Comparison of ENCODE assay signal across 17 mouse cellular contexts in the genomic region with DNA sequence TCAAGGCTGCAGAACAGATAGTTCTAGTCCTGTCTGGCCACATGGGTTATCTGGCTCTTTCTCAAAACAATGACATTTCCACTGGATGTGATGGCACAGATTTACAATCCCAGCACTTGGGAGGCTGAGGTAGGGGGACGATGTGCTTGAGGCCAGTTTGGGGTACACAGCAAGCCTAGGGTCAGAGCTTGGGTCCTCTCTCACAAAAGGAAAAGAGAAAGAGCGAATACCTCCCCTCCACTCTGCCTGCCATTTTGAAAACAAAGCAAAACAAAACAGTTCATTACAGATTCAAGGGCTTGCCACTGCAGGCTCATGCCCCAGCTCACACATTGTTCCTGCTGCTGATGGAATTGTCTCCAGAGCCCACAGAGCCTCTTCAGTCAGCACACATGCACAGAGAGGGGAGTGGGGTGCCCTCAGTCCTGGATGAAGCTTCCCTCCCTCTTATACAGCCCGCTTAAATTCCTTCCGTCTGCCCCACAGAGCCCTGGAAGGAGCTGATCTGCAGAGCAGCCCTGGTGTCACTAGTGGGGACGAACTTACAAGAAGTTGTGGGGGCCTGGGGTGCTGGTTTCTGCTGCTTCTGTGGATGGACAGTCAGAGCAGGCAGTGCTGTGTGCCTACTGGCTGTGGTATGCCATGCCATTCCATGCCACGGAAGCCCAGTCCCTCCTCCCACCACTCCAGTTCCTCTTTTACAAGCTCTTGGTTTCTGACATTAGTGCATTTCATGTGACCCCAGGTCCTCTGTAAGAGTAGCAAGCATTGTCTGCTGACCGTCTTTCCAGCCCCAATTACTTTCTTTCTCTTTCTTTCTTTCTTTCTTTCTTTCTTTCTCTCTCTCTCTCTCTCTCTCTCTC. TPM values are rescaled to one million over a fixed set of nuclear protein-coding genes. Genes with fewer than 3 reads are reported as not detected.
DNase-seq lines count a peak whose midpoint lies in the region; ATAC-seq and TF ChIP-seq lines count a peak whose summit lies in the region.
"Had no signal": no experiment of that assay in that cellular context is flagged by ENCODE, and none has a peak within 500 bp of the region (broad histone marks: within the 10 kb centered on the region; RNA-seq: fewer than 3 reads in every experiment).

No protein-coding gene starts in this region.

- no peaks in the 10 kb centered on the region for H3K9me3 ChIP-seq in forebrain, postnatal 0 days (ENCODE audit: low read length)
- H3K9me3 ChIP-seq in midbrain, embryonic 12.5 days: 0 out of 2 replicates have a peak, but pooled peaks cover 2% of the 10 kb centered on the region
- no peaks in the 10 kb centered on the region for H3K9me3 ChIP-seq in lung, postnatal 0 days (ENCODE audit: low read length)
- H3K9me3 ChIP-seq: heart, embryonic 12.5 days had no signal

- no peak for TF ChIP-seq EP300 in lung, postnatal 0 days (IDR thresholded peaks at IDR 0.05)

- no peak overlapping the region for H3K9ac ChIP-seq in forebrain, postnatal 0 days
- H3K9ac ChIP-seq in midbrain, embryonic 12.5 days (replicated peaks): no peak overlapping the region; the same call in 1 of the 2 replicates
- H3K9ac ChIP-seq in lung, postnatal 0 days (replicated peaks; ENCODE audit: low read depth): no peak overlapping the region
- H3K9ac ChIP-seq: heart, embryonic 12.5 days; liver, embryonic 14.5 days had no signal

- TF ChIP-seq POLR2A in brain, embryonic 14.5 days (IDR thresholded peaks at IDR 0.05; ENCODE audit: borderline replicate concordance, extremely low read depth, insufficient read depth, insufficient read length, poor library complexity, severe bottlenecking): no peak
- no peak for TF ChIP-seq POLR2A in kidney, adult 2 months (IDR thresholded peaks at IDR 0.05; ENCODE audit: low read depth, low read length)

- peak; percentile 75 for DNase-seq in brain, embryonic 14.5 days (ENCODE audit: low read depth)
- DNase-seq in embryo, embryonic 10.5 days (ENCODE audit: low spot score): peak; percentile 57
- no peak for DNase-seq in forebrain, postnatal 0 days
- DNase-seq in lung, postnatal 0 days (ENCODE audit: low spot score): no peak
- DNase-seq in cerebellum, adult 18-20 months: no peak
- DNase-seq in layer of hippocampus, postnatal 36 days: no peak
- DNase-seq in kidney, adult 2 months: no peak
- DNase-seq: cerebellum, postnatal 25 days; layer of hippocampus, adult 9-11 months; left cerebral cortex, postnatal 4 days had no signal

- H3K27me3 ChIP-seq in forebrain, postnatal 0 days (ENCODE audit: insufficient read depth, low read length): no peaks in the 10 kb centered on the region
- H3K27me3 ChIP-seq in midbrain, embryonic 12.5 days: no peaks in the 10 kb centered on the region
- H3K27me3 ChIP-seq in lung, postnatal 0 days (replicated peaks; ENCODE audit: insufficient read depth, low read length): no peaks in the 10 kb centered on the region
- H3K27me3 ChIP-seq in kidney, adult 2 months (replicated peaks; ENCODE audit: control insufficient read depth, insufficient read depth, low read length): no peaks in the 10 kb centered on the region

- no peak overlapping the region for H3K4me2 ChIP-seq in forebrain, postnatal 0 days (ENCODE audit: low read depth)
- no peak overlapping the region for H3K4me2 ChIP-seq in midbrain, embryonic 12.5 days (replicated peaks)
- H3K4me2 ChIP-seq in lung, postnatal 0 days (replicated peaks; ENCODE audit: low read depth, low read length): no peak overlapping the region
- H3K4me2 ChIP-seq: heart, embryonic 12.5 days had no signal

- ATAC-seq in forebrain, postnatal 0 days: 0 out of 2 replicates have a peak, but pooled peaks have one; percentile 16
- 0 out of 2 replicates have a peak, but pooled peaks have one; percentile 51 for ATAC-seq in midbrain, embryonic 12.5 days (ENCODE audit: low FRiP score, low read depth)
- ATAC-seq in lung, postnatal 0 days: no peak
- ATAC-seq: Patski had no signal

- no peak overlapping the region for H3K4me3 ChIP-seq in forebrain, postnatal 0 days (ENCODE audit: low read depth, low read length)
- H3K4me3 ChIP-seq in midbrain, embryonic 12.5 days: no peak overlapping the region
- no peak overlapping the region for H3K4me3 ChIP-seq in lung, postnatal 0 days (ENCODE audit: low read depth, low read length)
- H3K4me3 ChIP-seq in kidney, adult 2 months (ENCODE audit: insufficient read depth, low read depth, low read length): no peak overlapping the region
- H3K4me3 ChIP-seq: heart, embryonic 12.5 days had no signal

- H3K4me1 ChIP-seq in forebrain, postnatal 0 days (ENCODE audit: insufficient read depth): peaks cover 10% of the 10 kb centered on the region
- peaks cover 33% of the 10 kb centered on the region for H3K4me1 ChIP-seq in midbrain, embryonic 12.5 days
- no peaks in the 10 kb centered on the region for H3K4me1 ChIP-seq in lung, postnatal 0 days (ENCODE audit: insufficient read depth, low read depth, low read length)
- no peaks in the 10 kb centered on the region for H3K4me1 ChIP-seq in kidney, adult 2 months (ENCODE audit: control insufficient read depth, insufficient read depth, low read length)
- H3K4me1 ChIP-seq: heart, embryonic 12.5 days had no signal

- H3K27ac ChIP-seq in forebrain, postnatal 0 days (ENCODE audit: low read depth, low read length): no peak overlapping the region
- peak overlapping the region; percentile 71 for H3K27ac ChIP-seq in midbrain, embryonic 12.5 days (replicated peaks)
- H3K27ac ChIP-seq in lung, postnatal 0 days (ENCODE audit: low read length): no peak overlapping the region
- no peak overlapping the region for H3K27ac ChIP-seq in kidney, adult 2 months (ENCODE audit: insufficient read depth, low read depth, low read length)
- H3K27ac ChIP-seq: liver, embryonic 14.5 days; macrophage had no signal

- no peak for TF ChIP-seq CTCF in brain, embryonic 14.5 days (IDR thresholded peaks at IDR 0.05; ENCODE audit: borderline replicate concordance, extremely low read depth, insufficient read depth, insufficient read length)
- TF ChIP-seq CTCF in forebrain, postnatal 0 days (IDR thresholded peaks at IDR 0.05; ENCODE audit: low read depth): no peak
- TF ChIP-seq CTCF in lung, postnatal 0 days (IDR thresholded peaks at IDR 0.05): no peak
- no peak for TF ChIP-seq CTCF in kidney, adult 2 months (conservative IDR thresholded peaks at IDR 0.05; ENCODE audit: insufficient read depth, insufficient read length, low read depth, low read length)

- H3K36me3 ChIP-seq in forebrain, postnatal 0 days (ENCODE audit: insufficient read depth): no peaks in the 10 kb centered on the region
- H3K36me3 ChIP-seq in midbrain, embryonic 12.5 days: no peaks in the 10 kb centered on the region
- no peaks in the 10 kb centered on the region for H3K36me3 ChIP-seq in lung, postnatal 0 days (ENCODE audit: insufficient read depth, low read length)
- no peaks in the 10 kb centered on the region for H3K36me3 ChIP-seq in kidney, adult 2 months (ENCODE audit: control insufficient read depth, insufficient read depth, low read length)
- H3K36me3 ChIP-seq: heart, embryonic 12.5 days had no signal

- 25% methylated on average over 7 of the region's 7 CpGs for WGBS in forebrain, postnatal 0 days
- 30% methylated on average over 7 of the region's 7 CpGs for WGBS in midbrain, embryonic 12.5 days
- 64% methylated on average over 7 of the region's 7 CpGs for WGBS in lung, postnatal 0 days
- WGBS in kidney, adult 2 months: 65% methylated on average over 7 of the region's 7 CpGs

RNA-seq across cellular contexts. Expression of a gene that starts 49.1 kb away (rescaled TPM):
- 0.12 TPM in 1 of 2 replicates, not detected in the other for polyA plus RNA-seq in brain, embryonic 14.5 days (2012; rRNA removed)
- not detected in 2 replicates for total RNA-seq in forebrain, postnatal 0 days (2014; rRNA removed)
- polyA plus RNA-seq in forebrain, postnatal 0 days (2015; fragmentation: Nextera tagmentation; extraction: Ambion mirVana): 1.4 and 1.6 TPM in 2 replicates
- 0.57 TPM in 1 of 2 replicates, not detected in the other for polyA plus RNA-seq in midbrain, embryonic 12.5 days (2016; fragmentation: Nextera tagmentation; extraction: Ambion mirVana)
- 0.20 TPM in 1 of 2 replicates, not detected in the other for polyA plus RNA-seq in lung, postnatal 0 days (2015; fragmentation: Nextera tagmentation; extraction: Ambion mirVana)
- total RNA-seq in layer of hippocampus, postnatal 36 days (2021): 1 to 10 TPM in 1 of 2 experiments, under 1 TPM in 1; 0.48 to 1.6 TPM
- 0.15 TPM in 1 of 2 replicates, not detected in the other for polyA plus RNA-seq in kidney, adult 2 months (2012; rRNA removed)
- total RNA-seq: gastrocnemius, adult 8-10 months; left cerebral cortex, postnatal 4 days had no signal
- polyA plus RNA-seq: liver, embryonic 14.5 days; macrophage; Patski; stomach, embryonic 14.5 days had no signal

Comparison
In these comparisons a context has a peak if more than half of its experiments do, and no peak if none do; other contexts are left out.
1. DNase-seq: peak in brain, embryonic 14.5 days (single experiment) and embryo, embryonic 10.5 days (single experiment); none in forebrain, postnatal 0 days (single experiment), lung, postnatal 0 days (single experiment), cerebellum, adult 18-20 months (0 of 2), layer of hippocampus, postnatal 36 days (0 of 2) and kidney, adult 2 months (single experiment).